Mouse (Mus musculus) WW6 (cell line): ENCODE measurements around the gene Pi16.
"Not testable (repeated sequence)": the region's sequence is repeated elsewhere in the genome, so short reads cannot be mapped to it uniquely, and the experiment has no call there.

Experiments
- DNase-seq: peaks from one replicate; pipeline ENCODE4 v3.0.0-alpha.2; 2013; ENCODE audit warnings: low read depth, low spot score

The Pi16 gene

GRCm38 (mm10) chr17:29330671-29331410 lies 13.4 kb downstream of the Pi16 start:
- no peak for DNase-seq

GRCm38 (mm10) chr17:29332186-29332685 lies 14.8 kb downstream of the Pi16 start:
- DNase-seq = no peak

GRCm38 (mm10) chr17:29336266-29336990 lies 18.9 kb downstream of the Pi16 start:
- DNase-seq = no peak

GRCm38 (mm10) chr17:29337979-29338823 lies 20.7 kb downstream of the Pi16 start:
- DNase-seq = no peak

DNA sequence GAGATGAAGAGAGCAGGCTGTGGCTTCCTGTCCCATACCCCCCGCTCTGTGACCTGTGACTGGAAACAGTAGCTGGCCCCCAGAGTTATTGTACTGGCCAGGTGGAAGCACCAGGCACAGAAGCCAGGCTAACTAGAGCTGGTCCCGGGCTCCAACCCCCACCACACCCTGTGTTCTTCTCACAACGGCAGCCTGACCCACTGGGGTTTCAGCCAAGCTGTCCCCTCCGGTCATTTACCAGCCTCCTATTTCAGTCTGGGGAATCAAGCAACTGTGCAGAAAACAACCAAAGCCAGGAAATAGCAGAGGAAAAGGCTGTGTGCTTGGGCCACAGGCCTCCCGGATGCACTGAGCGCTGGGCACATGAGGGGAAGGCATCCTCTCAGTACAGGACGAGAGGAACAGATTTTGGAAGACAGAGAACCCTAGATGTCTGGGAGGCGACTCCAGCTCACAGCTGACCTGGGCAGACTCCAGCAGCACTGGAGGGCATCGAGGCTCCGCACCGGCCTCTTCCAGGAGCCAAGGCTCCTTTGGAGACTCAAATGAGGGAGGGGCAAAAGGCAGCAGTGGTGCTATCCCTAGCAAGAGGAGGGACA lies 21.8 kb downstream of the Pi16 start:
- DNase-seq = no peak

- no peak for DNase-seq
Observed at GRCm38 (mm10) chr17:29340406-29341261, 23.2 kb downstream of the Pi16 start.

DNA sequence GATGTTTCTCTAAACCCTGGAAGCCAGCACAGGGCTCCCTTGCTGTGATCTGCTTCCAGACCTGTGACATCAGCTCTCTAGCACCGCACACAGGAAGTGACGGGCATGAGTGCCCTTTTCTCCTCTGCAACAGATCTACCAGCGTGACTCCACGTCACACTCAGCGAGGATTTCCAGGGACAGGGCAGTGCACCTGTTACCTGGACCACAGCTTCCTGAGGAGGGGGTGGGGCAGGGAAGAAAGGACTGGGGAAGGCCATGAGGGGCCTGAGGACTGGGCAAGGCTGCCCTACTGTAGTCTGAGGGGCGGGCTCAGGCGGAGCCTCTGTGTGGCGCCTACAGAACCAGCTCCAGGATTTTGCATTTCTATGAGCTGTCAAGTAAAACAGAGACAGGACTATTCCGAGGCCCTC lies 24.1 kb downstream of the Pi16 start:
- DNase-seq = no peak

- no peak for DNase-seq
Observed at GRCm38 (mm10) chr17:29342010-29342910, 24.8 kb downstream of the Pi16 start.

DNA sequence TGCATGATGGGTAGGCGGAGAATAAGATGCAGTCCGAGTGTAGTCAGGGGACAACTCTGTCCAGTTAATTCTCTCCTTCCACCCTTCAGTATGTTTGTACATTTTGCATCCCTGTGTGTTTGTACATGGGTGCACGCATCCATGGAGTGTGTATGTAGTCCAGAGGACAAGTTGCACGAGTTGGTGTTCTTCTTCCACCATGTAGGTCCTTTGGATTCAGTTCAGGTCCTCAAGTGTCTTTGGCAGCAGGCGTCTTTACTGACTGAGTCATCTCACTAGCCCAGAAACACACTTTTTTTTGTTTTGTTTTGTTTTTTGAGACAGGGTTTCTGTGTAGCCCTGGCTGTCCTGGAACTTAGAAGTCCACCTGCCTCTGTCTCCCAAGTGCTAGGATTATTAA lies 25.8 kb downstream of the Pi16 start:
- no peak for DNase-seq

GRCm38 (mm10) chr17:29345272-29345671 lies 27.8 kb downstream of the Pi16 start:
- DNase-seq = no peak

GRCm38 (mm10) chr17:29346496-29347125 lies 29.1 kb downstream of the Pi16 start:
- no peak for DNase-seq

GRCm38 (mm10) chr17:29347126-29347644 lies 29.7 kb downstream of the Pi16 start:
- DNase-seq = no peak

GRCm38 (mm10) chr17:29347645-29348256 lies 30.3 kb downstream of the Pi16 start, which contains the start of gene Mtch1:
Mtch1 (minus strand) TSS chr17:29347934.
- peak; percentile 96 for DNase-seq

DNA sequence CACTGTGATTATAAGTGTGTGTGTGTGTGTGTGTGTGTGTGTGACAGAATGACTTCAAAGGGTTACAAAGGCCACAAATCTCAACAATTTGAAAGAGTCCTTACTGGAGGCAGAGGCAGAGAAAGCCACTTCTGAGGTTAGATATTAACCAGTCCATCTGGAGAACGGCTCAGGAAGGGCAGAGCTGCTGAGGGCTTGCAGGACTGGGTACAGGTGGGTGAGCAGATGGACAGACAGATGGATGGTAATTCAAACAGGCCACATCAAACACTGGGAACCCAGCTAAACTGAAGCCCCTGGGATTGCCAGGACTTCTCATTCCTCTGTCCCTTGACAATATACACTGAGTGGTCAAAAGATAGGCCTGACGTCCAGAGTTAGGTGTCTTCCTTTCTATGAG lies 31.5 kb downstream of the Pi16 start:
- no peak for DNase-seq

GRCm38 (mm10) chr17:29351056-29351455 lies 33.6 kb downstream of the Pi16 start:
- not testable (repeated sequence) for DNase-seq

DNA sequence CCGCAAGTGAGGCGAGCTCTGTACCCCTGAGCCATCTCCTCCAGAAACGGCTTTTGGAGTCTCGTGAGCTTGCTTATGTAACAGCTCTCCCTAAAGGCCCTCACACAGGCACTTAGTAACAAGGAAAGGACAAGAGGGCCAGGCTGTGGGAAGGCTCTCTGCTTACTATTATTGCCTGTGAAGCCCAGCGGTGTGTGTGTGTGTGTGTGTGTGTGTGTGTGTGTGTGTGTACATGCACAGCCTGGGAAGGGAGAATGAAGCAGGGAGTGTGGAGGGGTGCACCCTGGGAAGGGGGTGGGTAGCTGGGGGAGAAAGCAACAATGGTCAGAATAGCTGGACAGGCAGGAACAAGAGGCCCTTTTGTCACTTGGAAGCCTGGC lies 38.0 kb downstream of the Pi16 start:
- DNase-seq = no peak

GRCm38 (mm10) chr17:29355841-29356478 lies 38.5 kb downstream of the Pi16 start:
- no peak for DNase-seq

DNA sequence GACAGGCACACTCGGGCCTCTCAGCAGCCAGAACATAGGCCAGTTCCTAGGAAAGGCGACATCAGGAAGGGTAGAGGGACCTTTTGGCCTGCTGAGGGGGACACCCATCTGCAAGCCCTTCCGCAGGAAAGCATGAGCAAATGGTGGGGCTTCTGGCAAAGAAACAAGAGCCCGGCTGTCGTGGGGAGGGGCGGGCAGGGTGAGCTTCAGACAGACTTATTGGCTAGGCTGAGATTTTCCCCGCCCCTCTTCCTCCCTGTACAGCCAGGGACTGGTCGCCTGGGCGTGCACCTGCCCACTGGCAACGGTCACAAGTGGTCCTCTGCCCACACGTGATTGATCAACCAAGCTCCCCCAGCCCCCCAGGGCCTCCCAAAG lies 39.0 kb downstream of the Pi16 start:
- DNase-seq = no peak
